Mouse (Mus musculus): ENCODE measurements around the gene Tmem132e. TPM values are rescaled to one million over a fixed set of nuclear protein-coding genes. Genes with fewer than 3 reads are reported as not detected.

Tmem132e gene
- polyA plus RNA-seq (2012; rRNA removed), result 7.5 and 15.4 TPM in 2 replicates

GRCm38 (mm10) chr11:82388371-82389313, at the start of gene Tmem132e:
Gene Tmem132e (plus strand): TSS chr11:82388900.
- TF ChIP-seq POLR2A (IDR thresholded peaks at IDR 0.05; ENCODE audit: borderline replicate concordance, extremely low read depth, insufficient read depth, insufficient read length, poor library complexity, severe bottlenecking) (no peak), CTCF (IDR thresholded peaks at IDR 0.05; ENCODE audit: borderline replicate concordance, extremely low read depth, insufficient read depth, insufficient read length) (peak; percentile 13; the same call in 1 of the 2 replicates)

GRCm38 (mm10) chr11:82339921-82340401, 48.7 kb upstream of the Tmem132e start:
- TF ChIP-seq POLR2A (IDR thresholded peaks at IDR 0.05; ENCODE audit: borderline replicate concordance, extremely low read depth, insufficient read depth, insufficient read length, poor library complexity, severe bottlenecking), result no peak
- TF ChIP-seq CTCF (IDR thresholded peaks at IDR 0.05; ENCODE audit: borderline replicate concordance, extremely low read depth, insufficient read depth, insufficient read length), result no peak
- no peak for DNase-seq (ENCODE audit: low read depth)

More at GRCm38 (mm10) chr11:82388371-82389313, at the start of gene Tmem132e:
- peak; percentile 51 for DNase-seq (ENCODE audit: low read depth)

- no peak for DNase-seq (ENCODE audit: low read depth)
- TF ChIP-seq CTCF (IDR thresholded peaks at IDR 0.05; ENCODE audit: borderline replicate concordance, extremely low read depth, insufficient read depth, insufficient read length), result no peak
Observed at GRCm38 (mm10) chr11:82340416-82340815, 48.3 kb upstream of the Tmem132e start.

- DNase-seq (ENCODE audit: low read depth), result no peak
- TF ChIP-seq POLR2A (IDR thresholded peaks at IDR 0.05; ENCODE audit: borderline replicate concordance, extremely low read depth, insufficient read depth, insufficient read length, poor library complexity, severe bottlenecking) (no peak), CTCF (IDR thresholded peaks at IDR 0.05; ENCODE audit: borderline replicate concordance, extremely low read depth, insufficient read depth, insufficient read length) (no peak)
Observed at GRCm38 (mm10) chr11:82340900-82341299, 47.8 kb upstream of the Tmem132e start.

- DNase-seq (ENCODE audit: low read depth), result no peak
- TF ChIP-seq CTCF (IDR thresholded peaks at IDR 0.05; ENCODE audit: borderline replicate concordance, extremely low read depth, insufficient read depth, insufficient read length) (no peak), POLR2A (IDR thresholded peaks at IDR 0.05; ENCODE audit: borderline replicate concordance, extremely low read depth, insufficient read depth, insufficient read length, poor library complexity, severe bottlenecking) (no peak)
Observed at GRCm38 (mm10) chr11:82351039-82351438, 37.7 kb upstream of the Tmem132e start.

- DNase-seq (ENCODE audit: low read depth), result peak; percentile 67
- TF ChIP-seq POLR2A (IDR thresholded peaks at IDR 0.05; ENCODE audit: borderline replicate concordance, extremely low read depth, insufficient read depth, insufficient read length, poor library complexity, severe bottlenecking) (no peak), CTCF (IDR thresholded peaks at IDR 0.05; ENCODE audit: borderline replicate concordance, extremely low read depth, insufficient read depth, insufficient read length) (no peak)
Observed at GRCm38 (mm10) chr11:82370151-82370550, 18.5 kb upstream of the Tmem132e start.

GRCm38 (mm10) chr11:82371577-82371976, 17.1 kb upstream of the Tmem132e start:
- no peak for TF ChIP-seq CTCF (IDR thresholded peaks at IDR 0.05; ENCODE audit: borderline replicate concordance, extremely low read depth, insufficient read depth, insufficient read length)
- TF ChIP-seq POLR2A (IDR thresholded peaks at IDR 0.05; ENCODE audit: borderline replicate concordance, extremely low read depth, insufficient read depth, insufficient read length, poor library complexity, severe bottlenecking), result no peak
- peak; percentile 17 for DNase-seq (ENCODE audit: low read depth)

- peak; percentile 97 for DNase-seq (ENCODE audit: low read depth)
- TF ChIP-seq CTCF (IDR thresholded peaks at IDR 0.05; ENCODE audit: borderline replicate concordance, extremely low read depth, insufficient read depth, insufficient read length), result no peak
Observed at GRCm38 (mm10) chr11:82380606-82381202, 8.0 kb upstream of the Tmem132e start.

- DNase-seq (ENCODE audit: low read depth), result peak; percentile 92
- TF ChIP-seq POLR2A (IDR thresholded peaks at IDR 0.05; ENCODE audit: borderline replicate concordance, extremely low read depth, insufficient read depth, insufficient read length, poor library complexity, severe bottlenecking), result no peak
- no peak; the same call in 1 of the 2 replicates for TF ChIP-seq CTCF (IDR thresholded peaks at IDR 0.05; ENCODE audit: borderline replicate concordance, extremely low read depth, insufficient read depth, insufficient read length)
Observed at GRCm38 (mm10) chr11:82386970-82387540, 1.6 kb upstream of the Tmem132e start.

- peak; percentile 38 for DNase-seq (ENCODE audit: low read depth)
- TF ChIP-seq CTCF (IDR thresholded peaks at IDR 0.05; ENCODE audit: borderline replicate concordance, extremely low read depth, insufficient read depth, insufficient read length) (no peak), POLR2A (IDR thresholded peaks at IDR 0.05; ENCODE audit: borderline replicate concordance, extremely low read depth, insufficient read depth, insufficient read length, poor library complexity, severe bottlenecking) (no peak)
Observed at GRCm38 (mm10) chr11:82387711-82388341, 874 bp upstream of the Tmem132e start.

Measured in brain, embryonic 14.5 days (tissue).